In genomic region chr4:132515369-132516155, GRCm38 (mm10) we compare ENCODE assay signal across 8 mouse cellular contexts. TPM values are rescaled to one million over a fixed set of nuclear protein-coding genes. Genes with fewer than 3 reads are reported as not detected.
DNase-seq lines count a peak whose midpoint lies in the region; ATAC-seq and TF ChIP-seq lines count a peak whose summit lies in the region.

No protein-coding gene starts in this region.

- CTCF ChIA-PET in Patski (lab: Charles Lee) = interaction anchor here (0.8 to 2.8 kb wide), 11 partner anchors 52 to 206 kb away, joined by 3 to 19 read pairs (median 4); partner anchors contain the start of gene Med18

- TF ChIP-seq CTCF in Patski (IDR thresholded peaks at IDR 0.05) = no peak

- H3K36me3 ChIP-seq in hindbrain, embryonic 14.5 days (replicated peaks; ENCODE audit: control insufficient read depth, insufficient read depth) = no peaks in the 10 kb centered on the region

- peak overlapping the region; percentile 98 for H3K4me2 ChIP-seq in hindbrain, embryonic 14.5 days (replicated peaks)

- H3K9ac ChIP-seq in hindbrain, embryonic 14.5 days = peak overlapping the region; percentile 38

- peaks cover 5% of the 10 kb centered on the region; the same call in 1 of the 2 replicates for H3K4me1 ChIP-seq in hindbrain, embryonic 14.5 days (replicated peaks; ENCODE audit: control insufficient read depth, insufficient read depth, low read length)

- H3K4me3 ChIP-seq in hindbrain, embryonic 14.5 days (replicated peaks; ENCODE audit: low read length) = peak overlapping the region; percentile 41

- WGBS in hindbrain, embryonic 14.5 days = 21% methylated on average over 22 of the region's 22 CpGs

- ATAC-seq in Patski = peak; percentile 91
- ATAC-seq in hindbrain, embryonic 14.5 days (ENCODE audit: low FRiP score) = peak; percentile 93

- in situ Hi-C loops in Patski (cut with MboI; ENCODE audit: low pct_unique_long_range_greater_than_20kb) = loop anchor here (10.0 kb wide), 1 partner anchor 221 kb away; no protein-coding TSS in a partner anchor

- peak overlapping the region; percentile 68 for H3K27ac ChIP-seq in hindbrain, embryonic 14.5 days

- no peaks in the 10 kb centered on the region for H3K27me3 ChIP-seq in Patski
- H3K27me3 ChIP-seq in hindbrain, embryonic 14.5 days (ENCODE audit: control insufficient read depth, insufficient read depth, low read length) = peaks cover 7% of the 10 kb centered on the region; the same call in 1 of the 2 replicates

- H3K9me3 ChIP-seq in hindbrain, embryonic 14.5 days (ENCODE audit: control insufficient read depth, low read length) = no peaks in the 10 kb centered on the region

- POLR2A ChIA-PET in Patski (lab: Charles Lee) = interaction anchor here (0.6 to 1.7 kb wide), 2 partner anchors 12 to 94 kb away, joined by 3 to 5 read pairs; no protein-coding TSS in a partner anchor

- DNase-seq in Patski (ENCODE audit: low read depth, low spot score) = no peak
- DNase-seq in cerebellum, postnatal 14 days = peak; percentile 91 to 93
- peak; percentile 87 to 91 for DNase-seq in frontal cortex, postnatal 14 days (ENCODE audit: low spot score in 2 of 2)
- DNase-seq in hindbrain, embryonic 14.5 days (ENCODE audit: low spot score) = peak; percentile 90
- peak; percentile 84 to 87 for DNase-seq in layer of hippocampus, postnatal 36 days
- DNase-seq in lung, postnatal 36 days = peak; percentile 98
- peak; percentile 97 for DNase-seq in retina, postnatal 1 day
- DNase-seq in urinary bladder, adult 2 months (ENCODE audit: low spot score) = peak; percentile 65

RNA-seq across cellular contexts. Expression of gene Sesn2, which starts 5.3 kb away (rescaled TPM):
- 22.4 TPM for polyA plus RNA-seq in Patski (2021)
- 6.7 and 7.1 TPM in 2 replicates for polyA plus RNA-seq in hindbrain, embryonic 14.5 days (2014; fragmentation: Nextera tagmentation; extraction: Ambion mirVana)
- total RNA-seq in layer of hippocampus, postnatal 36 days (2021) = 10 to 100 TPM; 12.8 to 13.5 TPM
- 9.8 and 10.1 TPM in 2 replicates for polyA plus RNA-seq in urinary bladder, adult 2 months (2012; rRNA removed)

RNA-seq across cellular contexts. Expression of gene Atpif1, which starts 17.9 kb away (rescaled TPM):
- 393 TPM for polyA plus RNA-seq in Patski (2021)
- polyA plus RNA-seq in hindbrain, embryonic 14.5 days (2014; fragmentation: Nextera tagmentation; extraction: Ambion mirVana) = 1,422 and 1,589 TPM in 2 replicates
- total RNA-seq in layer of hippocampus, postnatal 36 days (2021) = 100 to 1,000 TPM; 415 to 443 TPM
- 367 and 421 TPM in 2 replicates for polyA plus RNA-seq in urinary bladder, adult 2 months (2012; rRNA removed)

RNA-seq across cellular contexts. Expression of gene Dnajc8, which starts 19.8 kb away (rescaled TPM):
- 149 TPM for polyA plus RNA-seq in Patski (2021)
- 126 and 136 TPM in 2 replicates for polyA plus RNA-seq in hindbrain, embryonic 14.5 days (2014; fragmentation: Nextera tagmentation; extraction: Ambion mirVana)
- 10 to 100 TPM; 77.9 to 86.7 TPM for total RNA-seq in layer of hippocampus, postnatal 36 days (2021)
- 138 and 139 TPM in 2 replicates for polyA plus RNA-seq in urinary bladder, adult 2 months (2012; rRNA removed)

RNA-seq across cellular contexts. Expression of gene Ptafr, which starts 48.3 kb away (rescaled TPM):
- polyA plus RNA-seq in Patski (2021) = not detected
- polyA plus RNA-seq in hindbrain, embryonic 14.5 days (2014; fragmentation: Nextera tagmentation; extraction: Ambion mirVana) = 0.43 and 0.67 TPM in 2 replicates
- total RNA-seq in layer of hippocampus, postnatal 36 days (2021) = 1 to 10 TPM; 1.2 TPM
- 10.2 and 11.3 TPM in 2 replicates for polyA plus RNA-seq in urinary bladder, adult 2 months (2012; rRNA removed)

RNA-seq across cellular contexts. Expression of gene Med18, which starts 51.8 kb away (rescaled TPM):
- 6.3 TPM for polyA plus RNA-seq in Patski (2021)
- 8.5 and 10.7 TPM in 2 replicates for polyA plus RNA-seq in hindbrain, embryonic 14.5 days (2014; fragmentation: Nextera tagmentation; extraction: Ambion mirVana)
- total RNA-seq in layer of hippocampus, postnatal 36 days (2021) = 10 to 100 TPM in 1 of 2 experiments, 1 to 10 TPM in 1; 8.8 to 10.4 TPM
- 5.6 and 7.5 TPM in 2 replicates for polyA plus RNA-seq in urinary bladder, adult 2 months (2012; rRNA removed)
